Mouse (Mus musculus) cortical plate, adult 2 months (tissue): Measurements from ENCODE around the gene Psip1. TPM values are rescaled to one million over a fixed set of nuclear protein-coding genes. Genes with fewer than 3 reads are reported as not detected.
"Not testable (repeated sequence)": the region's sequence is repeated elsewhere in the genome, so short reads cannot be mapped to it uniquely, and the experiment has no call there.

Experiments
- H3K27ac ChIP-seq: fragments of 200-500 bp; 2 replicates; pipeline ENCODE4 v1.5.1; 2012; ENCODE audit warnings: low read length, control low read depth, inconsistent platforms; ENCODE audit not compliant: insufficient read depth
- H3K4me1 ChIP-seq: fragments of 200-500 bp; 2 replicates; pipeline ENCODE4 v1.6.1; 2011; ENCODE audit warnings: low read length; ENCODE audit not compliant: control insufficient read depth, insufficient read depth
- H3K4me3 ChIP-seq: fragments of 200-500 bp; 2 replicates; pipeline ENCODE4 v1.5.1; 2011; ENCODE audit warnings: mild to moderate bottlenecking, low read length, control low read depth; ENCODE audit not compliant: insufficient read depth
- CTCF ChIP-seq: fragments of 200-500 bp; IDR thresholded peaks from 2 replicates; pipeline ENCODE4 v1.5.1; 2011; ENCODE audit warnings: mild to moderate bottlenecking, control low read depth, low read length; ENCODE audit not compliant: insufficient read depth; ENCODE audit errors: extremely low read depth
- POLR2A ChIP-seq: fragments of 200-500 bp; IDR thresholded peaks from 2 replicates; pipeline ENCODE4 v1.6.1; 2011; ENCODE audit warnings: mild to moderate bottlenecking, low read length, control low read depth; ENCODE audit not compliant: insufficient read depth; ENCODE audit errors: extremely low read depth
- polyA plus RNA-seq: library from polyadenylated mRNA; depleted of rRNA; stranded (reverse); fragments of >200 nt; gene quantifications from 2 replicates; pipeline ENCODE4 v1.2.3, GENCODE M21; 2012

The Psip1 gene
- polyA plus RNA-seq, 1 experiment = 179 TPM

- Histone ChIP-seq H3K27ac (no peak overlapping the region), H3K4me3 (no peak overlapping the region), H3K4me1 (no peaks in the 10 kb centered on the region)
- no peak for TF ChIP-seq POLR2A
- no peak for TF ChIP-seq CTCF
These were observed 26.0 kb upstream of the Psip1 start for GRCm38 (mm10) chr4:83512217-83512616.

GRCm38 (mm10) chr4:83511083-83511482 lies 24.8 kb upstream of the Psip1 start:
- H3K4me3 ChIP-seq = no peak overlapping the region
- no peaks in the 10 kb centered on the region for H3K4me1 ChIP-seq
- H3K27ac ChIP-seq = no peak overlapping the region
- TF ChIP-seq POLR2A = no peak

- H3K4me3 ChIP-seq = no peak overlapping the region
- TF ChIP-seq CTCF (no peak), POLR2A (no peak)
- H3K4me1 ChIP-seq = no peaks in the 10 kb centered on the region
- H3K27ac ChIP-seq = no peak overlapping the region
These were observed 23.3 kb upstream of the Psip1 start for GRCm38 (mm10) chr4:83509600-83509999.

GRCm38 (mm10) chr4:83501037-83501430 lies 14.8 kb upstream of the Psip1 start:
- H3K4me3 ChIP-seq = peak overlapping the region; percentile 61; the same call in 1 of the 2 replicates
- no peak overlapping the region for H3K27ac ChIP-seq
- H3K4me1 ChIP-seq = 0 out of 2 replicates have a peak, but pooled peaks cover 2% of the 10 kb centered on the region
- TF ChIP-seq CTCF (no peak), POLR2A (no peak)

GRCm38 (mm10) chr4:83500154-83501036 lies 14.1 kb upstream of the Psip1 start:
- H3K27ac ChIP-seq = 0 out of 2 replicates have a peak overlapping the region, but pooled peaks have one; percentile 23
- 0 out of 2 replicates have a peak, but pooled peaks cover 2% of the 10 kb centered on the region for H3K4me1 ChIP-seq
- TF ChIP-seq POLR2A (no peak), CTCF (no peak)
- peak overlapping the region; percentile 61 for H3K4me3 ChIP-seq

- not testable (repeated sequence) for H3K4me1 ChIP-seq, H3K4me3 ChIP-seq, H3K27ac ChIP-seq
These were observed 10.8 kb upstream of the Psip1 start for GRCm38 (mm10) chr4:83497013-83497412.

GRCm38 (mm10) chr4:83493112-83493511 lies 6.9 kb upstream of the Psip1 start:
- Histone ChIP-seq H3K4me1 (no peaks in the 10 kb centered on the region), H3K27ac (no peak overlapping the region), H3K4me3 (no peak overlapping the region)
- TF ChIP-seq POLR2A (no peak), CTCF (no peak)

- H3K27ac ChIP-seq = no peak overlapping the region
- no peaks in the 10 kb centered on the region; the same call in 1 of the 2 replicates for H3K4me1 ChIP-seq
- no peak for TF ChIP-seq POLR2A
- no peak for TF ChIP-seq CTCF
- no peak overlapping the region for H3K4me3 ChIP-seq
These were observed 2.9 kb upstream of the Psip1 start for GRCm38 (mm10) chr4:83489121-83489520.

- no peak for TF ChIP-seq POLR2A
- TF ChIP-seq CTCF = peak; percentile 44
- Histone ChIP-seq H3K4me3 (peak overlapping the region; percentile 90), H3K27ac (peak overlapping the region; percentile 100), H3K4me1 (peaks cover 5% of the 10 kb centered on the region)
These were observed 533 bp downstream of the Psip1 start for GRCm38 (mm10) chr4:83485735-83486116.

GRCm38 (mm10) chr4:83485250-83485649 lies 1.0 kb downstream of the Psip1 start:
- peak overlapping the region; percentile 90 for H3K4me3 ChIP-seq
- TF ChIP-seq POLR2A = no peak
- no peak for TF ChIP-seq CTCF
- H3K27ac ChIP-seq = no peak overlapping the region
- H3K4me1 ChIP-seq = peaks cover 5% of the 10 kb centered on the region

GRCm38 (mm10) chr4:83468208-83468607 lies 18.1 kb downstream of the Psip1 start:
- TF ChIP-seq POLR2A (no peak), CTCF (no peak)
- H3K27ac ChIP-seq = no peak overlapping the region

More at GRCm38 (mm10) chr4:83468208-83468607, 18.1 kb downstream of the Psip1 start:
- Histone ChIP-seq H3K4me1 (no peaks in the 10 kb centered on the region), H3K4me3 (no peak overlapping the region)
